Mouse (Mus musculus) embryo, embryonic 9.5 days (tissue): ENCODE results near the gene Abcc4.

Source experiments
- DNase-seq: peaks from one replicate; pipeline ENCODE4 v3.0.0-alpha.2; 2017; ENCODE audit errors: extremely low spot score

Gene Abcc4

DNA sequence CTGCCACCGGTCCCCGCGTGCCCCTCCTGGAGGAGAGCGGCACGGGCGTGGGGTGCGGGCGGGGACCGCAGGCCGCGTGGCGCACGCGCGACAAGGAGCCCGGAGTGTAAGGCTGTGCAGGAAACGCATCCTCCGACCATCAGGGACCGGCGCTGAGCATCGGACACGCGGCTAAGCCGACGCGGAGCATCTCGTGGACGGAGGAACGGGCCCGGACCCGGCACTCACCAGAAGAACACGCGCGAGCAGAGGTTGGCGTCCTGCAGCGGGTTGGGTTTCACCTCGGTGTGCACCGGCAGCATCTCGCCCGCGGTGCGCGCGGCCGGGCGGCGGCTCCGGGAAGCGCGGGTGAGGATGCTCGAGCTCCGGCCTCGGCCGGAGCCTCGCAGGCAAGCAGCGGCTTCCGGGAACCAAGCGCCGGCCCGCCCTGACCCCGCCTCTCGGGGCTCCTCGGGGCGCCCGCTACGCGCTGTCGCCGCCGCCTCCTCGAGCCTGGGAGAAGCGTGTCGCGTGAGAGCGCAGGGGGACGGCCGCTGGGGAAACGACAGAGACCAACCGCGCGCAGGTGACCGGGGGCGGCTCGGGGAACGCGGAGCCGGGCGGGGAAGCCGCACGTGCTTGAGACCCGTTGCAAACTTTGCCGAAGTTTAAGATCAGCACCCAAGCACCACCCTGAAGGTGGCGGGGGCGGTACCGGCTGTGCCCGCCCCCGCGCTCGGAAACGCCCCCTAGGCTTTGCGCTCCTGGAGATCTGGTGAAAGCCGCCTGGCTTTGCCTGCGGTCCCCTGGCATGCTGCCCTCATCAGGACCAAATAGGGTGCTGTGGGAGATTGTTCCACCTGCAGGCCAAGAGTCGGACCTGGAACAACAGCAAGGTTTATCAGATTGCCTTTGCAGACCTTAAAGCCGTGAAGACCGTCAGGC lies at the start of gene Abcc4:
Abcc4 (minus strand) TSS at position 412 of the 924 bp plus-strand sequence.
- peak; percentile 79 for DNase-seq

DNA sequence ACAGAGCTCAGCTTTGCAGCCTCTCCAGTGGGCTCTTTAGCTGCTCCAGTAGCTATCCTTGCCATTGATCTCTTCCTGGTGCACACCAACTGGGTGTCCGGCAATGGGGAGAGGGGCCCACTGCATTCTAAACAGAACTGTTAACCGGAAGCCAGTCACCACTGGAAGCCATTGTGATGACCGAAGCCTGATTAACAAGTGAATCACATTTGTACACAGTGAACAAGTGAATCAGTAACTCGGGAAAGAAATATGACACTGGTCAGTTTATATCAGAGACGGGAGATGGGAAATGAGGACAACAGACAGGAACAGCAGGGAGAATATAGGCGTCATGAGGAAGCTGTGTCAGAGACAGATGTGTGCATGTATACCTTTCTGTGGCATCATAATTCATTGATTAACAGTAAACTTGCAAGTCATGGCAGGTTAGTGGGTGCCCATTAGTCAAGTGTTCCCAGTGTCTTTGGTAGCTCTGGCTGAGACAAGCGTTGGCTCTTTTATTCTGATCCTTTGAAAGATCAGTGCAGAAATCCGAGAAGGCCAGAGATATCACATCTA lies 45.3 kb upstream of the Abcc4 start:
- no peak for DNase-seq

DNA sequence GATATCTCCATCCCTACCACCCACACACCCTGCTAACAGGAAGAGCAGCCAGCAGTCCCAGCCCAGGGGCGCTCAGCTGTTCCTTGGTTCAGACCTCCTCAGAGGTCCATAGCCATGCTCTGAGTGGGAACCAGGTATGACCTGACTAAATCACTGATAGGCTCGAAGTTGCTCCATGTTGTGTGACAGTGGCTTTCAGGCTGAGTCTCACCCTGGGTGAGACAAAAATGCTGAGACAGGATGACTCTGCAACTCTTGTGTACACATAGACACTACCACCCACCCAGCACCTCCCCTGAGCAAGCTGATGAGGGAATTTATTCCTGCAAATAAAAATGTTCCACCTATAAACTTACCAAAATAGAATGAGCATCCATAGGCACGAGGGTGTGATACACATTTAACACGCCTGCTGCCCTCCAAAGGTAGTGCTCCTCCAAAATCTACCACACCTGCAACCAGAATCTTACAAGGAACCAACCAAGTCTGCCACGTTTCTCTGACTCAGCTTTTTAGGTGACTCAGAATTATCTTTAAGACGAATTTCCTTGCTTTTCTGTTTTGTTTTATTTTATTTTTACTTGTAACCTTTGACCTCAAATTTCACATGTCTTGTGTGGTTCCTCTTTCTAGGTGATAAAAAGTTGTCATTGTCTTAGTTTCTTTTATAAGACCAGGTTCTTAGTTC lies 44.6 kb upstream of the Abcc4 start:
- no peak for DNase-seq

DNA sequence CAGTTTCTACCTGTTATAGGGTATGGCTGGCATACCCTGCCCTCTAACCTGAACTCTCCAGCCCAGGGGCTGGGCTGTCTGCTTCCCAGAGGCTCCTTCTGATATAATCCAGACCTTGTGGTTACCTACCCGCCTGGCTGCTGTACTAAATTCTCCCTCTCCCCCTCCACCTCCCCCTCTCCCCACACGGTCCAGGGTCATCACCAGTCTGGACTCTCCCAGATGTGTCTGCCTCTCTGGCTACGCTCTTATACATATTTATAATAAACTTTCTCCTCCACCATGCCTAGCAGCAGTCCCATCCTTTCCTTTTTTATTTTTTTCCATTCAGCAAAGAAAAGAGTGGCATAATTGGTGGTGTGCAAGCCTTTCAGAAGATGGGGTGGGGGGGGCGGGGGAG lies 43.7 kb upstream of the Abcc4 start:
- DNase-seq, result no peak

DNA sequence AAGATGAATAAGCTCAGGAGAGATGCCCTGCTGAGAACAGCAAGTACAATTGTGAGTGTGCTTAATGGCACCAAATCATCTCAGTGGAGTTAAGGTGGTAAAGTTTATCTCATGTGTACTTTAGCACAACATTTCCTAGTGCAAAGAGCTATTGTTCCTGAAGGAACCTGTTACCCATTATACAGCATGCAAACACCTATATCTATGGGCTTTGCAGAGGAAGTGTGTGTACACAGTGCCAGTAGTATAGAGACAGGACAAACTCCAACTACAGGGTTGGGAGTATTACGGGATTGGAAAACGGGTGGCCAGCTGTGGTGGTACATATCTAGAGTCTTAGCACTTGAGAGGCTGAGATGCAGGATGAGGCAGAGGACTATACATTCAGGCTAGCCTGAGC lies 43.0 kb upstream of the Abcc4 start:
- DNase-seq, result no peak

DNA sequence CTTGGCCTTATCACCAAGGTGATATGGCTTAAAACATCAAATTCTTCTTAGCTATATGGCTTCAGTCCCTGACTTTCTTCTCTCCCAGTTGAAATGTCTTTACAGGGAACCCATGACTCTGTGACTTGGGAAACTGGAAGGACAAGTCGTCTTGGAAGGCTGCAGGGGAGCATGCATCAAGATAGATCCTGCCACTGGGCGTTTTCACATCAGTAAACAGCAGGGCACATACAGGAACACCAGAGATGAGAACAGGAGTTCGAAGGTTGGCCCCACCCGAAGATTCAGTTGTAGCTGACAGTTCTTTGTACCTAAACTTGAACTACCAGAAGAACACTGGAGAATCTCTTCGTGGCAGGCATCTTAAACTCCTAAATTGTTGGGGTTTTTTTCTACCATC lies 36.8 kb upstream of the Abcc4 start:
- DNase-seq, result no peak

DNA sequence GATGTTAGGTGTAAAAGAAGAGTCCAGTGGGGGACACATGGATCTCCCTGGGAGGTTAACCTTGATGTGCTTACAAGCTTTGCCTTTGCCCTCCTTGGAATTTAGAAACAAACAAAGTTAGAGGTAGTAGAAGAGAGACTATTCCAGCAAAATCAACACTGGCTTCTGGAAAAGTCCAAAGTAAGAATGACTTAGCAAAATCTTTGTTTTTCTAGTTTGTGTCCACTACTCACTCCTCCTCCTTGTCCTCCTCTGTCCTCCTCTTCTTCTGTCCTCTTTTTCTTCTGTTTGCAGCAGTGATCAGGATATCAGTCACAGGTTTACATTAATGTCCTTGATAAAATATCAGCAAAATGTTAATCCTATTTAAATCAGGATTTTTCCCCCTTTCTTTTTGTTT lies 35.8 kb upstream of the Abcc4 start:
- no peak for DNase-seq

DNA sequence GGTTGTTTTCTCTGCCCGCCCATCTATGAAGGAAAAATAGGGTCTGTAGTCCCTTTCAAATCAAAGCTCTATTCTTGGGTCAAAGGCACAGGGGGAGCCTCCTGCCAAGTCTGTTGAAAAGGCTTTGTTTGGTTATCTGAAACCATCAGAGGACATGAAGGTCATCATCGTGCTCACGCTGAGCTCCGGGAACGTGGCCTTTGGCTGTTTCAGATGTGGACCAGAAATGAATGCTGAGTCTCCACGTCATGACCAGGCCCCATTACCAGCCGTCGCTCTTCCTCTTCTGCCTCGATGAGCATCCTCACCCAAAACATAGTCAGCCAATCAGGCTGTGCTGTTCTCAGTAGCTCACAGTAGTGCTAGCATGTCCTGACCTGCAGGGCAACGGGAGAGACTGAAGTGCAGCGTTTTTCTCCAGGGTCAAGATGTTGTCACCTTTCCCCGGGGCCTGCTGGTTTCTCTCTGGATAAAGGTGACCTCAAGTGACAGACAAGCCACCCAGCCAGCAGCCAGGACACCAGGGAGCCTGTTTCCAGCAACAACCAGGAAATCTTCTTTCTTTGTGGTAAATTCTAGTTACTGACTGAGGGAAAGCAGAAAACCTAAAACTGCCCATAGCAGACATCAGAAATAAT lies 31.4 kb upstream of the Abcc4 start:
- peak; percentile 43 for DNase-seq

DNA sequence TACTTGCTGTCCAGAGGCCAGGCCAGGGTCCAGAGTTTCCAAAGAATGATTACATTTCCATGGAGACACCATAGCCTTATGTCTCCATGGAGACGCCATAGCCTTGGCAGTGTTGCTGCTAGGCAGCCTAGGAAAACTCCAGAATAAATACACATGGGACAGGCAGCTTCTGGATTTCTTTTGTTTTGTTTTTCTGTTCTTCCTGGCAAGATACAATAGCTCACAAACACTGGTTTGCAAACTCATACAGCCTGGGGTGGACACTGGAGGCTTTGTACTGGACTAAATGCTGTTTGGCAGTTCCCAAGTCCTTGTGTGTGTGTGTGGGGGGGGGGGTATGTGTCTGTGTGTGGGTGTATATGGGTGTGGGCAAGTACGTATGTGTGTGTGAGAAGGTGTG lies 29.1 kb upstream of the Abcc4 start:
- peak; percentile 45 for DNase-seq

DNA sequence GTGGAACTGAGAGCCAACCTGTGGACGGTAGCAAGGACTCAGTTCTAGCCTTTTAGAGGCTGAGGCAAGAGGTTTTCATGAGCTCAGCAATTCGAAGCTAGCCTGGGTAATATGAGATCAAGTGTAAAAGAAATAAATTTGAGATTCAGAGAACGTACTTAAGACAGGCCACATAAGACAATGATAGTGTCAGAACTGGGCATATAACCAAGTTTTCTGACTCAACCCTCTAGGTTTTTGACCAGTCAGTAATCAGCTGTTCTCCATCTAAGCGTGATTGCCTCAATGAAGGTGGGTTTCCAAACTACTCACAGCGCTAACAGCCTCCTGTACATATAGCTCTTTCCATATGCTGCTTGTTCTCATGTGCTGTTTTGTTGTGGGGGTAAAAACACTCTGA lies 27.1 kb upstream of the Abcc4 start:
- DNase-seq, result no peak

DNA sequence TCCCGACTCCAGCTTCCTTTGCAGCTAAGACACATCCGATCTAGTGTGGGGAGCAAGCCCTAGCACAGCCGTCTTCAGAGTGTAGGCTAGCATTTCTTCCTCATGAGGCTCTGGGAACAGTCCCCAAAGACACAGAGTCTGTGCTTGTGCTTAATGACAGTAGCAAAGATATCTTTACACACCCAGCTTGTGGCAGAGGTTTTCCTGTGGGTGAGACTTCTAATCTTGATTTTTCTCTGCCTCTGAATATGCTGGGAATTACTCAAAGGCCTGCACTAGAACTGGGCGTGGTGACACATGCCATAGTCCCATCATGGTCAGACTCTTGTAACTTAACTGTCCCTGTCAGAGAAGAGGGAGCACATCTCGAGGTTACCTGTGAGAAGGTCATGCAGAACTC lies 24.6 kb upstream of the Abcc4 start:
- no peak for DNase-seq

DNA sequence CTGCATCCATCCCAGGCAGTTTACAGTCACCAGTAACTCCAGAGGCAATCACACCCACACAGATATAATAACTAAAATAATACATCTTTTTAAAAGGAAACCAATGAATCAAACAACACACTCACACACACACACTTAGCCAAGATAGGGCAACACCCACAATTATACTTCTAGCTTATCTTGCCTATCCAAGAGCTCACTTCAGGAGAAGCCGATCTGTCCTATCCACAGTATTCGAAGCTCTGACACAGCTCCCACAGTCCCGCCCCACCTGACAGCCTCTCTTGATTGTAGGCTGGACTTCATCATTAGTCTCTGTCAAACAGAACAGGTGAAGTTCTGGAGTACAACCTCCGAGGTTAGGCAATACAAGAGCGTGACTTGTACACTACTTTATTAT lies 19.4 kb upstream of the Abcc4 start:
- no peak for DNase-seq

DNA sequence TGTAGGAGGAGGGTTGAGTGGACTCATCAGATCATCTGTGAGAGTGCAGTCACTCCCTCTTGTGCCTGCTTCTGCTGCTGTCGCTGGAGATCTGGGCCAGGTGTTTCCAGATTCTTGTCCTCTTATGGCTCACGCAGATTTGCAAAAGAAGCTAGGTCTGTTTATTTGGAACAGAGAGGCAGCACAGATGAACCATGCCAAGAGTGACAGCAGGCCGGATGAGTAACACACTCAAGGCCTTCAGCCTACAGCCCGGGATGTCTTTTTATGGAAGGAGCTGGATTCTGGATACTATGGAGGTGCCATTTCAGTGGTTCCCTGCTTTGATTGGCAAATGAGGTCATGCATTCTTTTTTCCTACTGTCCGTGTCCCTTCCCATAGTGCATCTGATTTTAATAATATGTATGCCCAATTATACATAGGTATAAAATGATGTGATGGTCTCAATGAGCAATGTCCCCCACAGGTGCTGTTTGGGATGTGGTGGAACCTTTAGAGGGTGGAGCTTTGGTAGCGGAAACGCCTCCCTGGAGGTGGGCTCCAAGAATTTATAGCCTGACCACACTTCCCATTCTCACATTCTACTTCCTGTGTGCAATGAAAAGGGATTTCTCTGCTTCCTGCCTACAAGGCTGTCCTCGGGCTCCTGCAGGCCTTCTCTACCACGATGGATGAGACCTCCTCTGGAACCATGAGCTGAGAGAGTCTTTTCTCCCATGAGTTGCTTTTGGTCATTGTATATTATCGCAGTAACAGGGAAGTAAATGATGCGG lies 18.1 kb upstream of the Abcc4 start:
- no peak for DNase-seq

DNA sequence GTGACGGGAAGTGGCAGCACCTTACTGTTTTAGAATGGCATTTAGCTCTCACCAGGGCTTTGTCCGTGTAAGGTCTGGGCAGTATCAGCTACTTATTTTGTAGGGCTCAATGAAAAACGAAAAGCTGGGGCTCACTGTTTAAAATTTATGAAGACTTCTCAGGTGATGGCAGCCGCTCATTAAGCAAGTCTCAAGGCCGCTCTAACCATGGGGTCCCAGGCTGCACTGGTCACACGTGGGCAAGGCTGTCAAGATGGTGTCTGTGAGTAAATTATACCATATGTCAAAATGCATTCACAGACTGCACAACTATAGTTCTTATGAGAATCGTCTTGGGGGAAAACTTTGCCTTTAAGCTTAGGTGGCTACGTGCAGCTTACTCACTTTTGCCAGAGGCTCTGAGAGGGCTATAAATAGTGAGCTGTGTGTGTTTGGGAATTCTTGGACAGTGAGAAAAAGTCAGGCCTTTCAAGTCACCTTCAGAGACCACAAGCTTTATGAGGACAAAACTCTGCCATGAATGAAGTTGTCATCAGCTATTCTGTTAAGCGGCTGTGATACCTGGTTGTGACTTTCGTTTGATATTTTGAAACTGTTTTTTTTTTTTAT lies 13.7 kb upstream of the Abcc4 start:
- DNase-seq, result no peak

DNA sequence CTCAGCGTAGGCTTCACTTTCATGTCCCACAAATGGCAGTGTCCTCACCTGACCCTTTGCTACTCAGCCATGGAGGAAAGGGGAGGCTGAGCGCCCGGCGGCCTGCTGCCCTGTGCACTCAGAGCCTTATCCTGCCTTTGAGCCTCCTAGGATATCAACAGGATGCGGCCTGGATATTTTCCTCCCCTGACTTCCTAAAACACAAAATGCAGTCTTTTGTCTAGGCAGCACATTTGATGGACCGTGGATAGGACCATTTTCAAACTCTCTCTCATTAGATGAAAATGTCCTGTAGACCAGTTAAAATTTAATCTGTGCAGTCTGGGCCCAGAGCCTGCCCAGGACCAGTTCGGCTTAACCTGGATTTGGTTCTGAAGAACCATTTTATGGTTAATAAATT lies 12.6 kb upstream of the Abcc4 start:
- no peak for DNase-seq

DNA sequence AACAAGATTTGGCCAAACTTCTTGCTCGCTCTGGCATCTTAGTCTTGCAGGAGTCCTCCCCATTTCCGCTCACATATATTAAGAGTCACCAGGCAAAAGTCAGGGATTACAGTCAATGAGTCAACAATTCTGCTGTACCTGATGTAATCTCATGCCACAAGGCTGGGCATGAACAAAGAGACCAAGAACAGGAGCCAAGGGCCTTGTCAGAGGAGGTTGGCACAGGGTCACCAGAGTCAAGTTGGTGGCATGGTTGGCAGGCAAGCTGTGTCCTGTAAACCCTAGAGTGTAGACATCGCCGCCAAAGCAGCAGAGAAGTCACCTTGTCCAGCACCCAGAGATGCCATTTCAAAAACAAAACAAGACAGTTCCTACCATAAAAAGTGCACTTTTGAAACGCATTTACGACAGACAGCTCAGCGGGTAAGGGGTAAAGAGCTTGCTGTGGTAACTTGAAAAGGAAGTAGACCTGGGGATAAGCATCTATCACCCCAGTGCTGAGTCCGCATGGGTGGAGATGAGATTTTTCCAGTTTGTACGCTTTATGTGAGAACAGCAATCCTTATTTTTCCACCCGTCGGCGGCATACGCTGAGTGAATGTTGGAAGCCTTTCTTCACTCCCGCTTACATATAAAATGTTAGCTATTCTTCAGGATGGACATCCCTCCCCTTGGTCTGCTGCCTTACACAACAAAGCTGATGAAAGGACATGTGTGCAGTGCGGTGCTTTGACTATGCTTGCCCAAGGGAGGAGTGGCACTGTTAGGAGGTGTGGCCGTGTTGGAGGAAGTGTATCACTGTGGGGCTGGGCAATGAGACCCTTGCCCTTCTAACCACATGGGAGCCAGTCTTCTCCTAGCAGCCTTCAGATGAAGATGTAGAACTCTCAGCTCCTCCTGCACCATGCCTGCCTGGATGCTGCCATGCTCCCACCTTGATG lies 10.6 kb upstream of the Abcc4 start:
- DNase-seq, result no peak

DNA sequence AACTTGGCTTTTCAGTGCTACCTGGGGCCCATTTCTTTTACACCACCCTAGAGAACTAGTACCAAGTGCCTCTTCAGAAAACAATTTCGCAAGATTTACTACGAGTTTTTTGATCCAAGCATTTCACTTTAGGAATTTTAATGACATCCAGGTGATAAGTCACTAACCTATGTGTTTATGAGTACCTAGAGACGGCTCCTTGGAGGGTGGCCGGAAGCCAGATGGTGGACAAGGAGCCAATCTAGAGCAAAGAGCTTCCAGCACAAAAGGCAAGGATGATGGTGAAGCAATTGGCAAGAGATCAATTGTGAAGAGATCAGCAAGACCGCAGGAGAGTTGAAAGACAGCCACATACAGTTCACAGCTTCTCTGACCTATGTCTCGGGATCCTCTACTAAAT lies 8.7 kb upstream of the Abcc4 start:
- no peak for DNase-seq

DNA sequence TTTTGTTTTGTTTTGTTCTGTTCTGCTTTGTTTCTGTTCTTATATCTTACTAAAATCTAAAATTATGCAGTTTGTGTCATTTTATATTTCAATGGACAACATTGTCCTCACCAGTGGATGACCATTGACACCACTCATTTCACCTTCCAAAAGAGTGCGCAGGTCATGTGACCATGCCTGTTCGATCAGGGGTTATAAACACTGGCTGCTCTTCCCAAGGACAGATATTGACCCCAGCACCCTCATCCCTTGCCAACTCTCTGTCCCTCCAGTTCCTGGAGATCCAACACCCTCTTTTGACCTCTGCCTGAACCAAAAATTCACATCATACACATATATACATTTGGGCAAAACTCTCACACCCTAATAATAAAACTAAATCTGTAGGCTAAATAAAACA lies 8.3 kb upstream of the Abcc4 start:
- DNase-seq, result no peak

DNA sequence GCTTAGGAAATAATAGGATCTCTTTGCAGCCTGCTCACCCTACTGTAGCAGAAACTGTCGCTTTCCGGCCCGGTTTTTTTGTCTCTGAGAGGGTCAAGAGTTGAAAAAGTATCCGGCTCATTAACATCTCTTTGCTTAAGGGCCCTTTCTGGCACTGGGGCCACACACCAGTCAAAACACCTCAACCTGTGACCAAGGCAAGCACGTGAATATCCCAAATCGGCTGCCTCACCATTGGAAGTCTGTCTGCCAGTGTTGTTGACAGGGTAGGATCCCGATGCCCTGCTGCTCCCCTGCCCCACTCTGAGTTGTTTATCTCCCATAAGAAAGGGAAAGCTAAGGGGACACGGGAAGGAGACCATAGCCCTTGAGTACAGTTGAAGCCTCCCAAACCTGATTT lies 7.8 kb upstream of the Abcc4 start:
- DNase-seq, result no peak

DNA sequence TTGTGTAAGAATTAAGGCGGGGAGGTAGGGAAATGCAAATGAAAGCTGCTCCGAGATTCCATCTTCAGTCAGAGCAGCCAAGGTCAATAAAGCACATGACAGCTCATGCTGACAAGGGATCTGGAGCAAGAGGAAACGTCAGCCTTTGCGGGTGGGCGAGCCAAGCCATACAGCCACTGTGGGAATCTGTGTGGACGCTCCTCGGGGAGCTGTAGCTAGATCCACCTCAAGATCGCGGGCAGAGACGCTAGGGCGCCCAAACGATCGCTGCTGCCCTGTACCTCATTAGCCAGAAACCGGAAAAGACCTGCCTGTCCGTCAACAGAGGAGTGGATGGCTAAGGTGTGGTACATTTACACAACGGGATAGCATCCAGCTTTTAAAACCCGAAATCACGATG lies 7.4 kb upstream of the Abcc4 start:
- peak; percentile 32 for DNase-seq
